Mouse (Mus musculus): ENCODE measurements around the gene Kcnb1. TPM values are rescaled to one million over a fixed set of nuclear protein-coding genes. Genes with fewer than 3 reads are reported as not detected.

Gene Kcnb1
- polyA plus RNA-seq, 1 experiment from 2014 or later, result 0.96 TPM

GRCm38 (mm10) chr2:167181096-167181495, 8.9 kb downstream of the Kcnb1 start:
- Histone ChIP-seq H3K4me2 (no peak overlapping the region), H3K9ac (ENCODE audit: low read length) (no peak overlapping the region), H3K9me3 (ENCODE audit: control insufficient read depth, low read length) (no peaks in the 10 kb centered on the region), H3K36me3 (ENCODE audit: control insufficient read depth, insufficient read depth, low read length) (no peaks in the 10 kb centered on the region), H3K4me3 (ENCODE audit: low read depth, low read length) (no peak overlapping the region), H3K27me3 (ENCODE audit: control insufficient read depth, insufficient read depth, low read length) (no peaks in the 10 kb centered on the region), H3K4me1 (ENCODE audit: control insufficient read depth, insufficient read depth, low read length) (no peaks in the 10 kb centered on the region), H3K27ac (ENCODE audit: low read depth, low read length) (no peak overlapping the region)
- ATAC-seq (ENCODE audit: low FRiP score) (no peak), DNase-seq (ENCODE audit: low spot score, missing footprints) (no peak)
- 84% methylated on average over 8 of the region's 8 CpGs for WGBS

- no peaks in the 10 kb centered on the region for H3K27me3 ChIP-seq (ENCODE audit: control insufficient read depth, insufficient read depth, low read length)
- no peak overlapping the region for H3K27ac ChIP-seq (ENCODE audit: low read depth, low read length)
- no peaks in the 10 kb centered on the region for H3K4me1 ChIP-seq (ENCODE audit: control insufficient read depth, insufficient read depth, low read length)
- no peaks in the 10 kb centered on the region for H3K36me3 ChIP-seq (ENCODE audit: control insufficient read depth, insufficient read depth, low read length)
- H3K4me3 ChIP-seq (ENCODE audit: low read depth, low read length), result no peak overlapping the region
- WGBS, result 90% methylated on average over 10 of the region's 10 CpGs
- H3K9ac ChIP-seq (ENCODE audit: low read length), result no peak overlapping the region
- no peak overlapping the region for H3K4me2 ChIP-seq
- ATAC-seq (ENCODE audit: low FRiP score) (no peak), DNase-seq (ENCODE audit: low spot score, missing footprints) (no peak)
- no peaks in the 10 kb centered on the region for H3K9me3 ChIP-seq (ENCODE audit: control insufficient read depth, low read length)
These were observed 10.7 kb downstream of the Kcnb1 start for GRCm38 (mm10) chr2:167179301-167179700.

- no peak for DNase-seq (ENCODE audit: low spot score, missing footprints)
- Histone ChIP-seq H3K4me2 (no peak overlapping the region), H3K27me3 (ENCODE audit: control insufficient read depth, insufficient read depth, low read length) (no peaks in the 10 kb centered on the region), H3K27ac (ENCODE audit: low read depth, low read length) (no peak overlapping the region), H3K9ac (ENCODE audit: low read length) (no peak overlapping the region), H3K9me3 (ENCODE audit: control insufficient read depth, low read length) (no peaks in the 10 kb centered on the region), H3K4me3 (ENCODE audit: low read depth, low read length) (no peak overlapping the region), H3K4me1 (ENCODE audit: control insufficient read depth, insufficient read depth, low read length) (no peaks in the 10 kb centered on the region), H3K36me3 (ENCODE audit: control insufficient read depth, insufficient read depth, low read length) (no peaks in the 10 kb centered on the region)
- WGBS, result 72% methylated on average over 10 of the region's 10 CpGs
- no peak for ATAC-seq (ENCODE audit: low FRiP score)
These were observed 12.7 kb downstream of the Kcnb1 start for GRCm38 (mm10) chr2:167177231-167177641.

- Histone ChIP-seq H3K9ac (ENCODE audit: low read length) (no peak overlapping the region), H3K4me1 (ENCODE audit: control insufficient read depth, insufficient read depth, low read length) (no peaks in the 10 kb centered on the region), H3K36me3 (ENCODE audit: control insufficient read depth, insufficient read depth, low read length) (no peaks in the 10 kb centered on the region), H3K4me2 (no peak overlapping the region), H3K27me3 (ENCODE audit: control insufficient read depth, insufficient read depth, low read length) (no peaks in the 10 kb centered on the region), H3K9me3 (ENCODE audit: control insufficient read depth, low read length) (no peaks in the 10 kb centered on the region), H3K27ac (ENCODE audit: low read depth, low read length) (no peak overlapping the region), H3K4me3 (ENCODE audit: low read depth, low read length) (no peak overlapping the region)
- WGBS, result 90% methylated on average over 6 of the region's 6 CpGs
- DNase-seq (ENCODE audit: low spot score, missing footprints), result no peak
- no peak for ATAC-seq (ENCODE audit: low FRiP score)
These were observed 14.7 kb downstream of the Kcnb1 start for GRCm38 (mm10) chr2:167175284-167175683.

- 70% methylated on average over 5 of the region's 5 CpGs for WGBS
- DNase-seq (ENCODE audit: low spot score, missing footprints), result no peak
- no peak overlapping the region for H3K9ac ChIP-seq (ENCODE audit: low read length)
- no peak overlapping the region for H3K27ac ChIP-seq (ENCODE audit: low read depth, low read length)
- no peaks in the 10 kb centered on the region for H3K4me1 ChIP-seq (ENCODE audit: control insufficient read depth, insufficient read depth, low read length)
- H3K4me2 ChIP-seq, result no peak overlapping the region
- no peaks in the 10 kb centered on the region for H3K36me3 ChIP-seq (ENCODE audit: control insufficient read depth, insufficient read depth, low read length)
- H3K27me3 ChIP-seq (ENCODE audit: control insufficient read depth, insufficient read depth, low read length), result no peaks in the 10 kb centered on the region
- ATAC-seq (ENCODE audit: low FRiP score), result no peak
- no peaks in the 10 kb centered on the region for H3K9me3 ChIP-seq (ENCODE audit: control insufficient read depth, low read length)
- no peak overlapping the region for H3K4me3 ChIP-seq (ENCODE audit: low read depth, low read length)
These were observed 16.7 kb downstream of the Kcnb1 start for GRCm38 (mm10) chr2:167173051-167173875.

GRCm38 (mm10) chr2:167167515-167168212, 22.3 kb downstream of the Kcnb1 start:
- 70% methylated on average over 11 of the region's 11 CpGs for WGBS

GRCm38 (mm10) chr2:167163600-167163999, 26.4 kb downstream of the Kcnb1 start:
- DNase-seq (ENCODE audit: low spot score, missing footprints) (no peak), ATAC-seq (ENCODE audit: low FRiP score) (no peak)
- Histone ChIP-seq H3K9ac (ENCODE audit: low read length) (no peak overlapping the region), H3K36me3 (ENCODE audit: control insufficient read depth, insufficient read depth, low read length) (no peaks in the 10 kb centered on the region), H3K9me3 (ENCODE audit: control insufficient read depth, low read length) (no peaks in the 10 kb centered on the region), H3K4me3 (ENCODE audit: low read depth, low read length) (no peak overlapping the region), H3K27ac (ENCODE audit: low read depth, low read length) (no peak overlapping the region), H3K4me1 (ENCODE audit: control insufficient read depth, insufficient read depth, low read length) (no peaks in the 10 kb centered on the region), H3K27me3 (ENCODE audit: control insufficient read depth, insufficient read depth, low read length) (no peaks in the 10 kb centered on the region), H3K4me2 (no peak overlapping the region)
- WGBS, result 95% methylated on average over 9 of the region's 9 CpGs

More at GRCm38 (mm10) chr2:167167515-167168212, 22.3 kb downstream of the Kcnb1 start:
- H3K9me3 ChIP-seq (ENCODE audit: control insufficient read depth, low read length), result no peaks in the 10 kb centered on the region
- H3K4me3 ChIP-seq (ENCODE audit: low read depth, low read length), result no peak overlapping the region
- no peak overlapping the region for H3K9ac ChIP-seq (ENCODE audit: low read length)
- no peaks in the 10 kb centered on the region for H3K4me1 ChIP-seq (ENCODE audit: control insufficient read depth, insufficient read depth, low read length)
- H3K27ac ChIP-seq (ENCODE audit: low read depth, low read length), result no peak overlapping the region
- DNase-seq (ENCODE audit: low spot score, missing footprints) (no peak), ATAC-seq (ENCODE audit: low FRiP score) (no peak)
- no peaks in the 10 kb centered on the region for H3K36me3 ChIP-seq (ENCODE audit: control insufficient read depth, insufficient read depth, low read length)
- no peaks in the 10 kb centered on the region for H3K27me3 ChIP-seq (ENCODE audit: control insufficient read depth, insufficient read depth, low read length)
- no peak overlapping the region for H3K4me2 ChIP-seq

- no peak overlapping the region for H3K9ac ChIP-seq (ENCODE audit: low read length)
- ATAC-seq (ENCODE audit: low FRiP score) (no peak), DNase-seq (ENCODE audit: low spot score, missing footprints) (no peak)
- no peak overlapping the region for H3K4me2 ChIP-seq
- H3K36me3 ChIP-seq (ENCODE audit: control insufficient read depth, insufficient read depth, low read length), result no peaks in the 10 kb centered on the region
- H3K4me1 ChIP-seq (ENCODE audit: control insufficient read depth, insufficient read depth, low read length), result no peaks in the 10 kb centered on the region
- H3K4me3 ChIP-seq (ENCODE audit: low read depth, low read length), result no peak overlapping the region
- H3K27ac ChIP-seq (ENCODE audit: low read depth, low read length), result no peak overlapping the region
- 93% methylated on average over 10 of the region's 10 CpGs for WGBS
- H3K9me3 ChIP-seq (ENCODE audit: control insufficient read depth, low read length), result no peaks in the 10 kb centered on the region
- H3K27me3 ChIP-seq (ENCODE audit: control insufficient read depth, insufficient read depth, low read length), result no peaks in the 10 kb centered on the region
These were observed 26.8 kb downstream of the Kcnb1 start for GRCm38 (mm10) chr2:167163134-167163533.

- no peak overlapping the region for H3K27ac ChIP-seq (ENCODE audit: low read depth, low read length)
- no peaks in the 10 kb centered on the region for H3K4me1 ChIP-seq (ENCODE audit: control insufficient read depth, insufficient read depth, low read length)
- WGBS, result 90% methylated on average over 10 of the region's 10 CpGs
- no peak overlapping the region for H3K4me3 ChIP-seq (ENCODE audit: low read depth, low read length)
- H3K27me3 ChIP-seq (ENCODE audit: control insufficient read depth, insufficient read depth, low read length), result no peaks in the 10 kb centered on the region
- no peak for ATAC-seq (ENCODE audit: low FRiP score)
- H3K36me3 ChIP-seq (ENCODE audit: control insufficient read depth, insufficient read depth, low read length), result no peaks in the 10 kb centered on the region
- DNase-seq (ENCODE audit: low spot score, missing footprints), result peak; percentile 53
- no peak overlapping the region for H3K9ac ChIP-seq (ENCODE audit: low read length)
- H3K4me2 ChIP-seq, result no peak overlapping the region
- no peaks in the 10 kb centered on the region for H3K9me3 ChIP-seq (ENCODE audit: control insufficient read depth, low read length)
These were observed 27.4 kb downstream of the Kcnb1 start for GRCm38 (mm10) chr2:167162516-167163021.

Measured in midbrain, embryonic 11.5 days (tissue).